Mouse (Mus musculus) ES-Bruce4 (cell line): Measurements from ENCODE around the gene Abl2.

ENCODE experiments used
- CTCF ChIP-seq: IDR thresholded peaks from one replicate; pipeline ENCODE4 v1.8.1; 2011; ENCODE audit warnings: low read depth, low read length
- EP300 ChIP-seq: IDR thresholded peaks from 2 replicates; pipeline ENCODE4 v1.6.1; 2011; ENCODE audit warnings: low read depth, low read length; ENCODE audit not compliant: insufficient read depth
- POLR2A ChIP-seq: IDR thresholded peaks from one replicate; pipeline ENCODE4 v1.8.1; 2011; ENCODE audit warnings: low read length; ENCODE audit not compliant: insufficient read depth

- TF ChIP-seq POLR2A: no peak
- no peak for TF ChIP-seq EP300
- TF ChIP-seq CTCF: no peak
Observed at GRCm38 (mm10) chr1:156645971-156646370, 87.4 kb downstream of the Abl2 start.
